11 mouse cellular contexts compared by ENCODE assay signal in the genomic region with DNA sequence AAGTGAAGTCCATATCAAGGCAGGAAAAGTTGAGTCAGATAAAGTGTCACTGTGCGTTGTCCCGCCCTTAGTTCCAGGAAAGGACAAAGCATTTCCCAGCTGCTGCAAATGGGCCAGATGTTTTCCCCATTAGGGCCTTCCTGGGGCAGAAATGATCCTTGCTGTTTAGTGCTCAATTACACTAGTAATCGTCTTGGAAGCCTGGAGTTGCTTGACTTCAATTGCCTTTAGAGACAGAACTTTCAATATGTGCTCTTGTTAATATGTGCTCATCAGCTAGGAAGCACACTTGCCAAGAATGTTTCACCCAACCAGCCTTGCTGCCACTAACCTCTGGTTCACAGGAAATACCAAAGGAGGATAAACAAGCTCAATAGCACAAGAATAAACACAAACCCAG.
DNase-seq lines count a peak whose midpoint lies in the region; ATAC-seq and TF ChIP-seq lines count a peak whose summit lies in the region.
"Had no signal": no experiment of that assay in that cellular context is flagged by ENCODE, and none has a peak within 500 bp of the region (broad histone marks: within the 10 kb centered on the region; RNA-seq: fewer than 3 reads in every experiment).

No protein-coding gene starts in this region.

- peak overlapping the region; percentile 64; the same call in 1 of the 2 replicates for H3K27ac ChIP-seq in lung, embryonic 14.5 days (ENCODE audit: low read depth)
- H3K27ac ChIP-seq in kidney, postnatal 0 days: peak overlapping the region; percentile 54; the same call in 1 of the 2 replicates
- H3K27ac ChIP-seq: liver, embryonic 14.5 days had no signal

- H3K36me3 ChIP-seq in lung, embryonic 14.5 days (ENCODE audit: insufficient read depth): no peaks in the 10 kb centered on the region
- no peaks in the 10 kb centered on the region for H3K36me3 ChIP-seq in kidney, postnatal 0 days (ENCODE audit: insufficient read depth, low read length)
- H3K36me3 ChIP-seq: G1E had no signal

- no peak overlapping the region for H3K9ac ChIP-seq in lung, embryonic 14.5 days
- H3K9ac ChIP-seq in kidney, postnatal 0 days (ENCODE audit: low read depth, low read length): no peak overlapping the region
- H3K9ac ChIP-seq: liver, embryonic 14.5 days had no signal

- ATAC-seq in lung, embryonic 14.5 days (ENCODE audit: insufficient read depth): peak; percentile 76
- ATAC-seq in kidney, postnatal 0 days (replicated peaks; ENCODE audit: low FRiP score, low read depth): no peak
- no peak for ATAC-seq in inflammation-experienced regulatory T-cells, adult 6 months

- 33% methylated on average over 3 of the region's 3 CpGs for WGBS in lung, embryonic 14.5 days
- WGBS in kidney, postnatal 0 days: 26% methylated on average over 3 of the region's 3 CpGs

- DNase-seq in lung, embryonic 14.5 days: peak; percentile 76
- DNase-seq in lung, postnatal 14 days: no peak
- DNase-seq in heart, adult 8-10 months (ENCODE audit: low spot score): peak; percentile 73
- DNase-seq in kidney, postnatal 0 days (ENCODE audit: low spot score): peak; percentile 77
- no peak for DNase-seq in retina, embryonic 14.5 days (ENCODE audit: low spot score)
- DNase-seq in right cerebral cortex, adult 18-20 months: no peak
- DNase-seq: adrenal gland, postnatal 36 days; cerebellum, postnatal 36 days had no signal

- no peaks in the 10 kb centered on the region; the same call in 1 of the 2 replicates for H3K9me3 ChIP-seq in lung, embryonic 14.5 days (ENCODE audit: low read depth, low read length)
- no peaks in the 10 kb centered on the region; the same call in 1 of the 2 replicates for H3K9me3 ChIP-seq in kidney, postnatal 0 days (replicated peaks; ENCODE audit: low read length)
- H3K9me3 ChIP-seq: G1E had no signal

- H3K4me1 ChIP-seq in lung, embryonic 14.5 days (ENCODE audit: insufficient read depth): no peaks in the 10 kb centered on the region
- H3K4me1 ChIP-seq in kidney, postnatal 0 days (replicated peaks; ENCODE audit: insufficient read depth, low read length): peaks cover 3% of the 10 kb centered on the region; the same call in 1 of the 2 replicates

- no peak overlapping the region for H3K4me2 ChIP-seq in lung, embryonic 14.5 days
- H3K4me2 ChIP-seq in kidney, postnatal 0 days (ENCODE audit: low read length): no peak overlapping the region

- no peaks in the 10 kb centered on the region for H3K27me3 ChIP-seq in lung, embryonic 14.5 days (ENCODE audit: insufficient read depth, low read length)
- no peaks in the 10 kb centered on the region for H3K27me3 ChIP-seq in kidney, postnatal 0 days (ENCODE audit: insufficient read depth, low read length)

- H3K4me3 ChIP-seq in lung, embryonic 14.5 days (ENCODE audit: low read depth, low read length): no peak overlapping the region
- H3K4me3 ChIP-seq in kidney, postnatal 0 days (replicated peaks; ENCODE audit: low read depth, low read length): no peak overlapping the region

- no peak for TF ChIP-seq CTCF in lung, embryonic 14.5 days (IDR thresholded peaks at IDR 0.05; ENCODE audit: low read depth)
- TF ChIP-seq CTCF in kidney, postnatal 0 days (IDR thresholded peaks at IDR 0.05; ENCODE audit: low read depth): no peak

Comparison
In these comparisons a context has a peak if more than half of its experiments do, and no peak if none do; other contexts are left out.
1. DNase-seq: peak in lung, embryonic 14.5 days (single experiment), heart, adult 8-10 months (single experiment) and kidney, postnatal 0 days (single experiment); none in lung, postnatal 14 days (single experiment), retina, embryonic 14.5 days (single experiment) and right cerebral cortex, adult 18-20 months (single experiment).